Mouse (Mus musculus): ENCODE results near the gene L2hgdh. TPM values are rescaled to one million over a fixed set of nuclear protein-coding genes. Genes with fewer than 3 reads are reported as not detected.

Gene L2hgdh
- total and polyA plus RNA-seq, 2 experiments from 2014 or later = 10.2 to 12.2 TPM

DNA sequence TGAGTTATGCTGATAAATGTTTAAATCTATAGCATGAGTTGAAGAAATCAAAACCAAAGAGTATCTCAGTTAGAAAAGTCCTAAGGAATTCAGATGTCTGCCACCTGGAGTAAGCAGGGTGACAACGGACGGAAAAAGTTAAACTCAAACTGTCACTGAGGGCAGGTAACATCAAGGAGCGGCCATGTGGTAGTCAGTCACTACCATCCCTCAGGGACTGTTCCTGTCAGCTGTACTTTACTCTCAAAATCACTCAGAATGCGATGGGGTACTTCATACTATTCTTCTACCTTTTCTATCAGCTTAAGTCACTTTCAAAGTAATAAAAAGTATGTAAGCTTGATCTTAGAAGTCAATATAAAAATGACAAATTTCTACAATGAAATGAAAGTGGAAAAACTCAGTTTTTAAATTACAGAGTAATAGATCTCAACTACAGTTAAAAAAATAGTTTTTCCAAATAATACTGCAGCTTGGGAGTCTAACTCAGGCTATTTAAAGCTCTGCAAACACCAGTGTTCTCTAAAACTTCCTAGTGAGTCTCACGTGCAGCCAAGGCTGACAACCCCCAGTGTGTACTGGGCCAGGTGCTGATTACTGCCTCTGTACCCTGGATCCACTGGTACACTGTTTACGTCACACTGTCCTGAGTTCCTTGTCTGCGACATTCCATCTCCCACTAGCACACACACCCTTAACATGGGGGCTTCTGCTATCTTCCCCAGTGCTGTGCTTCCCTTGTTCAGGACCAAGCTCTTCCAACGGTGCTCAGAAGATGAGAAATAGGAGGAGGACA lies 78.7 kb downstream of the L2hgdh start:
- H3K36me3 ChIP-seq (ENCODE audit: insufficient read depth, low read length) = peaks cover 7% of the 10 kb centered on the region; the same call in 1 of the 2 replicates
- H3K9me3 ChIP-seq (ENCODE audit: low read length) = no peaks in the 10 kb centered on the region
- no peak overlapping the region; the same call in 1 of the 2 replicates for H3K27ac ChIP-seq
- no peak for DNase-seq (ENCODE audit: low spot score)
- H3K27me3 ChIP-seq (ENCODE audit: insufficient read depth, low read length) = no peaks in the 10 kb centered on the region
- no peak overlapping the region for H3K4me2 ChIP-seq (ENCODE audit: low read depth, low read length)
- no peak overlapping the region for H3K9ac ChIP-seq (replicated peaks; ENCODE audit: low read length)
- no peak for ATAC-seq
- H3K4me3 ChIP-seq (ENCODE audit: low read length) = no peak overlapping the region
- TF ChIP-seq CTCF (IDR thresholded peaks at IDR 0.05; ENCODE audit: low read depth) = no peak
- WGBS = 91% methylated on average over 8 of the region's 8 CpGs
- no peaks in the 10 kb centered on the region for H3K4me1 ChIP-seq (ENCODE audit: insufficient read depth, low read length)

DNA sequence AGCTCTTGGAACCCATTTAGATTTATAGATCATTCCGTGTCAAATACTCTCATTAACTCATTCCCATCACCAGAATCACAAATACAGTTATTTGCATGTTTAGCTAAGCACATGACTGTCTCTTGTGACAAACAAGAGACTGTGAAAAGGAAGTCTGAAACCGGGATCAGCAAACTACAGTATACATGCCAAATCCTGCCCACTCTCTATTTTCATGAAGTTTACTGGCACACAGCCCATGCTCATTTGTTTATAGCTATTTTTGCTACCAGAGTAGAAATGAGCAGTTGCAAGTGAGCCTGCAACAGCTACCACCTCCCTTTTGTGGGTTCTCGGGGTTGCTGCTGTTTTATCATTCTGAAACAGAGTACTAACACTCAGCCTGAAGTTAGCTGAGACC lies 79.8 kb downstream of the L2hgdh start:
- Histone ChIP-seq H3K9me3 (ENCODE audit: low read length) (no peaks in the 10 kb centered on the region), H3K36me3 (ENCODE audit: insufficient read depth, low read length) (peaks cover 7% of the 10 kb centered on the region; the same call in 1 of the 2 replicates), H3K4me2 (ENCODE audit: low read depth, low read length) (no peak overlapping the region), H3K4me1 (ENCODE audit: insufficient read depth, low read length) (no peaks in the 10 kb centered on the region), H3K27ac (no peak overlapping the region), H3K9ac (replicated peaks; ENCODE audit: low read length) (no peak overlapping the region), H3K27me3 (ENCODE audit: insufficient read depth, low read length) (no peaks in the 10 kb centered on the region), H3K4me3 (ENCODE audit: low read length) (no peak overlapping the region)
- TF ChIP-seq CTCF (IDR thresholded peaks at IDR 0.05; ENCODE audit: low read depth) = no peak
- no peak for ATAC-seq
- DNase-seq (ENCODE audit: low spot score) = peak; percentile 43
- 52% methylated on average over 3 of the region's 3 CpGs for WGBS

DNA sequence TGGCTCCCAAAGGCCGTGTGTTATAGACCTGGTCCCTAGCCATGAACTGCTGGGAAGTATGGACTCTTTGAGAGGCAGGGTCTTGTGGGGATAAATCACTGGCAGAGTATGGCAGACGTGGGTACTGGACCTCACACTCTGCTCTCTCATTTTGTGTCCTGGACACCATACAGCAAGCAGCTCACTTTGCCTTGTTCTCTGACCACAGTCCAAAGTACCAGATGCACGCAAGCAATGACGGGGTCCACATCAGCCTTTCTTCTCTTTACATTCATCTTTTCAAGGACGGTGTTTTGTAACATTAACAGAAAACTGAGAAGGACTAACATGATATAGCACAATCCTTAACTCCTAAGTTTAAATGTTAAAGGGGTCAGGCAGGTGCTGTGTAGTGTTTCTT lies 81.8 kb downstream of the L2hgdh start:
- WGBS = 93% methylated on average over 5 of the region's 5 CpGs
- TF ChIP-seq CTCF (IDR thresholded peaks at IDR 0.05; ENCODE audit: low read depth) = no peak
- H3K27ac ChIP-seq = no peak overlapping the region
- H3K9me3 ChIP-seq (ENCODE audit: low read length) = no peaks in the 10 kb centered on the region
- H3K4me1 ChIP-seq (ENCODE audit: insufficient read depth, low read length) = no peaks in the 10 kb centered on the region
- DNase-seq (ENCODE audit: low spot score) (no peak), ATAC-seq (no peak)
- no peak overlapping the region for H3K4me3 ChIP-seq (ENCODE audit: low read length)
- no peaks in the 10 kb centered on the region for H3K27me3 ChIP-seq (ENCODE audit: insufficient read depth, low read length)
- H3K4me2 ChIP-seq (ENCODE audit: low read depth, low read length) = no peak overlapping the region
- peaks cover 18% of the 10 kb centered on the region; the same call in 1 of the 2 replicates for H3K36me3 ChIP-seq (ENCODE audit: insufficient read depth, low read length)
- H3K9ac ChIP-seq (replicated peaks; ENCODE audit: low read length) = no peak overlapping the region

MicroRNAs within 50 kb of the gene (microRNA counts, 519-probe panel; counts per million panel counts)
- not detected for microRNA mmu-miR-681

Small RNA genes within 50 kb of the gene (microRNA-seq; reads per million reads assigned to microRNA genes)
- 0 reads per million in 2 experiments for gene Mir681

Other genes with a start within 250 kb of the L2hgdh start
- 4.0 and 6.1 TPM in 2 replicates for gene Vcpkmt, start 141.8 kb downstream of the L2hgdh start, total RNA-seq (2014; rRNA removed)
- 33.0 and 33.6 TPM in 2 replicates for gene Vcpkmt, start 141.8 kb downstream of the L2hgdh start, polyA plus RNA-seq (2015; fragmentation: Nextera tagmentation; extraction: Ambion mirVana)
- 27.3 and 35.0 TPM in 2 replicates for gene Sos2, start 43.0 kb downstream of the L2hgdh start, total RNA-seq (2014; rRNA removed)
- 7.6 and 9.2 TPM in 2 replicates for gene Sos2, start 43.0 kb downstream of the L2hgdh start, polyA plus RNA-seq (2015; fragmentation: Nextera tagmentation; extraction: Ambion mirVana)
- 24.5 and 33.5 TPM in 2 replicates for gene Atp5s, start 77 bp upstream of the L2hgdh start, total RNA-seq (2014; rRNA removed)
- gene Atp5s, start 77 bp upstream of the L2hgdh start, polyA plus RNA-seq (2015; fragmentation: Nextera tagmentation; extraction: Ambion mirVana) = 34.3 and 38.9 TPM in 2 replicates
- 28.3 and 51.5 TPM in 2 replicates for gene Cdkl1, start 66.4 kb upstream of the L2hgdh start, total RNA-seq (2014; rRNA removed)
- 20.2 and 26.7 TPM in 2 replicates for gene Cdkl1, start 66.4 kb upstream of the L2hgdh start, polyA plus RNA-seq (2015; fragmentation: Nextera tagmentation; extraction: Ambion mirVana)
- 130 and 143 TPM in 2 replicates for gene Atl1, start 167.7 kb upstream of the L2hgdh start, total RNA-seq (2014; rRNA removed)
- 145 and 151 TPM in 2 replicates for gene Atl1, start 167.7 kb upstream of the L2hgdh start, polyA plus RNA-seq (2015; fragmentation: Nextera tagmentation; extraction: Ambion mirVana)
- gene Map4k5, start 168.3 kb upstream of the L2hgdh start, total RNA-seq (2014; rRNA removed) = 30.9 and 32.3 TPM in 2 replicates
- gene Map4k5, start 168.3 kb upstream of the L2hgdh start, polyA plus RNA-seq (2015; fragmentation: Nextera tagmentation; extraction: Ambion mirVana) = 17.1 and 19.5 TPM in 2 replicates